Mouse (Mus musculus) CH12.LX (cell line): ENCODE data around the gene Akap8. TPM values are rescaled to one million over a fixed set of nuclear protein-coding genes. Genes with fewer than 3 reads are reported as not detected.

Source experiments
- DNase-seq: peaks from one replicate; pipeline ENCODE4 v3.0.0-alpha.2; 2013; ENCODE audit errors: extremely low read depth
- H3K27ac ChIP-seq: 2 replicates; pipeline ENCODE4 v1.5.1; 2012; ENCODE audit warnings: low read depth, mild to moderate bottlenecking, control low read depth, moderate library complexity; ENCODE audit not compliant: insufficient read depth
- H3K27me3 ChIP-seq: replicated peaks from 2 replicates; pipeline ENCODE3; 2012; ENCODE audit warnings: inconsistent platforms
- H3K36me3 ChIP-seq, 2 experiments: replicated peaks in 1 of 2; 2 replicates each; pipeline versions ENCODE3 to v1.6.1; 2012; ENCODE audit warnings: inconsistent platforms in 1 of 2, low read length in 1 of 2, mild to moderate bottlenecking in 1 of 2, mixed read lengths in 1 of 2, moderate library complexity in 1 of 2; ENCODE audit not compliant: control insufficient read depth in 1 of 2, insufficient read depth in 1 of 2
- H3K4me1 ChIP-seq, 2 experiments: 2 replicates each; pipeline ENCODE4 v1.6.1; 2012; ENCODE audit warnings: inconsistent platforms in 1 of 2, moderate library complexity in 1 of 2; ENCODE audit not compliant: insufficient read depth in 2 of 2, control insufficient read depth in 1 of 2
- H3K4me2 ChIP-seq: 2 replicates; pipeline ENCODE4 v1.6.1; 2012; ENCODE audit warnings: low read depth, mild to moderate bottlenecking, control low read depth; ENCODE audit not compliant: poor library complexity, insufficient read depth, severe bottlenecking
- H3K4me3 ChIP-seq, 3 experiments: fragments of 150-350 bp in 1 of 3; sonication (generic) in 1 of 3; replicated peaks in 1 of 3; 2 replicates each; pipeline versions ENCODE3 to v1.5.1; 2011 to 2012; ENCODE audit warnings: low read depth in 2 of 3, low read length in 2 of 3, mild to moderate bottlenecking in 2 of 3, moderate library complexity in 2 of 3, control low read depth in 1 of 3, improper control_type of control experiment in 1 of 3, inconsistent platforms in 1 of 3, mixed read lengths in 1 of 3; ENCODE audit not compliant: poor library complexity in 1 of 3
- H3K79me2 ChIP-seq: replicated peaks from 2 replicates; pipeline ENCODE4 v1.6.1; 2012; ENCODE audit warnings: mild to moderate bottlenecking, moderate library complexity; ENCODE audit not compliant: control insufficient read depth, poor library complexity, insufficient read depth, severe bottlenecking; ENCODE audit errors: extremely low read depth
- H3K9ac ChIP-seq: 2 replicates; pipeline ENCODE4 v1.6.1; 2012; ENCODE audit warnings: low read depth, mild to moderate bottlenecking, control low read depth, moderate library complexity; ENCODE audit not compliant: insufficient read depth
- H3K9me3 ChIP-seq: replicated peaks from 2 replicates; pipeline ENCODE3; 2012; ENCODE audit warnings: low read length, inconsistent platforms, mixed read lengths
- BHLHE40 ChIP-seq: IDR thresholded peaks from 2 replicates; pipeline ENCODE4 v1.6.1; 2011; ENCODE audit warnings: mild to moderate bottlenecking, low read depth, low read length, improper control_type of control experiment
- CTCF ChIP-seq, 2 experiments: IDR thresholded peaks in 1 of 2; conservative IDR thresholded peaks in 1 of 2; 2 replicates each; pipeline ENCODE4 v1.5.1; 2011 to 2012; ENCODE audit warnings: low read depth in 2 of 2, low read length in 2 of 2, improper control_type of control experiment in 1 of 2, inconsistent platforms in 1 of 2, mild to moderate bottlenecking in 1 of 2, moderate library complexity in 1 of 2
- E2F4 ChIP-seq: IDR thresholded peaks from 2 replicates; pipeline ENCODE4 v1.6.1; 2011; ENCODE audit warnings: low read depth, low read length, improper control_type of control experiment; ENCODE audit not compliant: insufficient replicate concordance
- ETS1 ChIP-seq: conservative IDR thresholded peaks from 2 replicates; pipeline ENCODE4 v1.6.1; 2012; ENCODE audit warnings: low read depth, mild to moderate bottlenecking, inconsistent platforms, low read length, improper control_type of control experiment, moderate library complexity
- HCFC1 ChIP-seq: IDR thresholded peaks from 2 replicates; pipeline ENCODE4 v1.6.1; 2012; ENCODE audit warnings: low read depth, mild to moderate bottlenecking, inconsistent platforms, low read length, improper control_type of control experiment
- IRF4 ChIP-seq: IDR thresholded peaks from 2 replicates; pipeline ENCODE4 v1.6.1; 2014; ENCODE audit warnings: low read depth, mild to moderate bottlenecking, inconsistent platforms, low read length, improper control_type of control experiment
- MAFK ChIP-seq: IDR thresholded peaks from 2 replicates; pipeline ENCODE4 v1.6.1; 2011; ENCODE audit warnings: low read length, improper control_type of control experiment; ENCODE audit not compliant: insufficient replicate concordance
- MAX ChIP-seq: IDR thresholded peaks from 2 replicates; pipeline ENCODE4 v1.6.1; 2011; ENCODE audit warnings: low read length, improper control_type of control experiment
- MEF2A ChIP-seq: IDR thresholded peaks from 2 replicates; pipeline ENCODE4 v1.6.1; 2014; ENCODE audit warnings: low read depth, mild to moderate bottlenecking, inconsistent platforms, low read length, improper control_type of control experiment, borderline replicate concordance
- MXI1 ChIP-seq: IDR thresholded peaks from 2 replicates; pipeline ENCODE4 v1.6.1; 2011; ENCODE audit warnings: mild to moderate bottlenecking, low read depth, low read length, improper control_type of control experiment
- NRF1 ChIP-seq: IDR thresholded peaks from 2 replicates; pipeline ENCODE4 v1.6.1; 2014; ENCODE audit warnings: low read depth, mild to moderate bottlenecking, inconsistent platforms, low read length, improper control_type of control experiment, moderate library complexity
- PAX5 ChIP-seq: IDR thresholded peaks from 2 replicates; pipeline ENCODE4 v1.6.1; 2012; ENCODE audit warnings: low read length, inconsistent platforms, mixed read lengths
- POLR2AphosphoS2 ChIP-seq: IDR thresholded peaks from 2 replicates; pipeline ENCODE4 v1.6.1; 2011; ENCODE audit warnings: low read depth, low read length, improper control_type of control experiment
- RCOR1 ChIP-seq: conservative IDR thresholded peaks from 2 replicates; pipeline ENCODE4 v1.6.1; 2012; ENCODE audit warnings: low read depth, mild to moderate bottlenecking, inconsistent platforms, low read length, improper control_type of control experiment
- SIN3A ChIP-seq: IDR thresholded peaks from 2 replicates; pipeline ENCODE4 v1.6.1; 2012; ENCODE audit warnings: low read length, improper control_type of control experiment, inconsistent platforms
- SMC3 ChIP-seq: IDR thresholded peaks from 2 replicates; pipeline ENCODE4 v1.6.1; 2011; ENCODE audit warnings: low read depth, low read length, improper control_type of control experiment
- ZC3H11A ChIP-seq: IDR thresholded peaks from 2 replicates; pipeline ENCODE4 v1.6.1; 2012; ENCODE audit warnings: low read depth, mild to moderate bottlenecking, inconsistent platforms, low read length, improper control_type of control experiment
- ZMIZ1 ChIP-seq: IDR thresholded peaks from 2 replicates; pipeline ENCODE4 v1.6.1; 2012; ENCODE audit warnings: low read depth, mild to moderate bottlenecking, inconsistent platforms, low read length, improper control_type of control experiment
- dilution Hi-C: fragments of 300-500 bp; cut with MboI; formaldehyde crosslinking; loops from 2 replicates; pipeline ENCODE4 v1.14.3; 2020; ENCODE audit warnings: low sequenced_read_pairs; ENCODE audit not compliant: extremely low pct_unique_long_range_greater_than_20kb, extremely low pct_ligation_motif_present
- in situ Hi-C: fragments of 300-500 bp; cut with MboI; formaldehyde crosslinking; loops from 3 replicates; pipeline ENCODE4 v1.14.3; 2019; ENCODE audit warnings: low sequenced_read_pairs, low pct_ligation_motif_present, low pct_unique_long_range_greater_than_20kb, mixed read lengths
- polyA plus RNA-seq: library from polyadenylated mRNA; unstranded; fragments of >175 nt; gene quantifications from 2 replicates; pipeline ENCODE4 v1.2.1, GENCODE M21; 2012; ENCODE audit warnings: low read depth; ENCODE audit not compliant: insufficient read length
- total RNA-seq, 2 experiments: library from RNA; depleted of rRNA; stranded (reverse); fragments of 300-350 nt in 1 of 2; fragments of >200 nt in 1 of 2; gene quantifications; 2 replicates each; pipeline ENCODE4 v1.2.3; 2012 to 2014

Gene Akap8
- total and polyA plus RNA-seq, 3 experiments = 62.5 to 146 (median 75.2) TPM

DNA sequence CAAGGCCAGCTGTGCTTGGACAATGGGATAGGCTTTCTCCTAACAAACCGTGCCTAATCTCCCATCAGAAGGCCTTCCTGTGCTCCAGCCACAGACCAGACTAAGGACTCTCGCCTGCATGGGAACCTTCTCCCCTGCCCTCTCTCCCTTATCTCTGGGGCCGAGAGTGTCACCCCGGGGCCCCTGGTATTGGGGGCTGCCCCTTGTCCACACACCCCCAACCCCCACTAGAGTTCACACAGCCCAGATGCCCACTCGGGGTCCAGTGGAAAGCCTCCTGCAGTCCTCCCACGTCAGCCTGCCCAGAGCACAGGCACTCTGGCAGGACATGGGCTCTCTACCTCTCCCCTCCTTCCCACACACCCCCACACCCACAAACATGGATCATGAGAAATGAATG is 63.1 kb downstream of the Akap8 start:
- TF ChIP-seq SMC3 = no peak
- TF ChIP-seq PAX5 = no peak
- TF ChIP-seq RCOR1 = no peak
- TF ChIP-seq CTCF (conservative IDR thresholded peaks at IDR 0.05 in 1 of 2, IDR thresholded peaks at IDR 0.05 in 1 of 2; ENCODE audit: low read depth in 2 of 2, low read length in 2 of 2) = no peak
- TF ChIP-seq MEF2A = no peak
- no peak for TF ChIP-seq ETS1
- no peak for TF ChIP-seq MXI1
- no peak for TF ChIP-seq MAFK
- no peak for TF ChIP-seq POLR2AphosphoS2
- no peak for TF ChIP-seq ZC3H11A
- no peak for TF ChIP-seq E2F4
- no peak for TF ChIP-seq HCFC1
- no peak for TF ChIP-seq NRF1
- TF ChIP-seq MAX = no peak
- TF ChIP-seq SIN3A = no peak
- no peak for TF ChIP-seq ZMIZ1
- Histone ChIP-seq H3K36me3 (peaks cover 0 to 32% of the 10 kb centered on the region in 2 experiments), H3K27ac (no peak overlapping the region), H3K4me3 (no peak overlapping the region), H3K79me2 (peaks cover 87% of the 10 kb centered on the region), H3K27me3 (no peaks in the 10 kb centered on the region), H3K4me2 (no peak overlapping the region), H3K9ac (no peak overlapping the region), H3K4me1 (peaks cover 0 to 57% of the 10 kb centered on the region in 2 experiments; a peak in 2 of 4 replicates), H3K9me3 (no peaks in the 10 kb centered on the region)
- dilution Hi-C loops = no loop called here
- in situ Hi-C loops = no loop called here
- no peak for DNase-seq

DNA sequence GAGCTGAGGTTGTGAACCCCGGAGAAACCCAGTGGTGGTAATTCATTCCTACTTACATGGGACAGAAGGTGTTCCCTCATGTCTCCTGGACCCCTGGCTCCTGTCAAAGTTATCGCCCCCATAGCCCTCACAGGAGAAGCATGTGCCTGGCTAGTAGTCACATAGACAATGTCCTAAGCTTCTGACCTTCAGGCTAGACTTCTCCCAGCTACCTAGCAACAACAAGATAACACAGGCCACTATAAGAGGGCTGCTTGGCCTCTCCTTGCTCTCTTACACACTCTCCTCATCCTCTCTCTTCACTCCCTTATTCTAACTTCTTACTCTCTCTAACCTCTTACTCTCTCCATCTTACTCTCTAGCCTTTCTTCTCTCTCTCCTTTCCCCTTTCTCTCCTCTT is 63.6 kb downstream of the Akap8 start:
- TF ChIP-seq MXI1 (no peak), BHLHE40 (no peak), IRF4 (no peak), PAX5 (no peak)
- Histone ChIP-seq H3K4me1 (peaks cover 0 to 59% of the 10 kb centered on the region in 2 experiments; a peak in 2 of 4 replicates), H3K4me2 (no peak overlapping the region), H3K9ac (no peak overlapping the region), H3K79me2 (peaks cover 87% of the 10 kb centered on the region), H3K27ac (no peak overlapping the region), H3K36me3 (peaks cover 0 to 33% of the 10 kb centered on the region in 2 experiments), H3K4me3 (no peak overlapping the region), H3K27me3 (no peaks in the 10 kb centered on the region), H3K9me3 (no peaks in the 10 kb centered on the region)
- DNase-seq = no peak
- dilution Hi-C loops (no loop called here), in situ Hi-C loops (no loop called here)
